Mouse (Mus musculus): ENCODE results near the gene Hk1.

Hk1 gene

GRCm38 (mm10) chr10:62242896-62243295 is 136.8 kb downstream of the Hk1 start:
- Histone ChIP-seq H3K4me3 (replicated peaks; ENCODE audit: low read length) (peak overlapping the region; percentile 24), H3K9me3 (ENCODE audit: low read length) (peaks cover 13% of the 10 kb centered on the region), H3K36me3 (ENCODE audit: insufficient read depth, low read length) (no peaks in the 10 kb centered on the region), H3K4me1 (replicated peaks; ENCODE audit: low read depth, low read length) (peaks cover 40% of the 10 kb centered on the region), H3K27me3 (ENCODE audit: insufficient read depth, low read length) (no peaks in the 10 kb centered on the region; the same call in 1 of the 2 replicates)
- TF ChIP-seq POU5F1 (IDR thresholded peaks at IDR 0.05; ENCODE audit: borderline replicate concordance, low read length) (no peak), CTCF (conservative IDR thresholded peaks at IDR 0.05; ENCODE audit: low read length) (peak; percentile 35), NANOG (IDR thresholded peaks at IDR 0.05; ENCODE audit: borderline replicate concordance, low read length) (no peak)

- Histone ChIP-seq H3K27me3 (ENCODE audit: insufficient read depth, low read length) (no peaks in the 10 kb centered on the region), H3K4me1 (replicated peaks; ENCODE audit: low read depth, low read length) (peaks cover 38% of the 10 kb centered on the region), H3K4me3 (replicated peaks; ENCODE audit: low read length) (peak overlapping the region; percentile 24), H3K36me3 (ENCODE audit: insufficient read depth, low read length) (no peaks in the 10 kb centered on the region), H3K9me3 (ENCODE audit: low read length) (peaks cover 13% of the 10 kb centered on the region)
- TF ChIP-seq POU5F1 (IDR thresholded peaks at IDR 0.05; ENCODE audit: borderline replicate concordance, low read length) (no peak), CTCF (conservative IDR thresholded peaks at IDR 0.05; ENCODE audit: low read length) (no peak), NANOG (IDR thresholded peaks at IDR 0.05; ENCODE audit: borderline replicate concordance, low read length) (no peak)
Observed at GRCm38 (mm10) chr10:62242358-62242757, 137.3 kb downstream of the Hk1 start.

- Histone ChIP-seq H3K27me3 (ENCODE audit: insufficient read depth, low read length) (peaks cover 14% of the 10 kb centered on the region), H3K4me3 (replicated peaks; ENCODE audit: low read length) (no peak overlapping the region), H3K36me3 (ENCODE audit: insufficient read depth, low read length) (no peaks in the 10 kb centered on the region), H3K4me1 (replicated peaks; ENCODE audit: low read depth, low read length) (peaks cover 50% of the 10 kb centered on the region), H3K9me3 (ENCODE audit: low read length) (peaks cover 11% of the 10 kb centered on the region)
- TF ChIP-seq CTCF (conservative IDR thresholded peaks at IDR 0.05; ENCODE audit: low read length): no peak
- no peak for TF ChIP-seq NANOG (IDR thresholded peaks at IDR 0.05; ENCODE audit: borderline replicate concordance, low read length)
- no peak for TF ChIP-seq POU5F1 (IDR thresholded peaks at IDR 0.05; ENCODE audit: borderline replicate concordance, low read length)
Observed at GRCm38 (mm10) chr10:62239270-62239669, 140.4 kb downstream of the Hk1 start.

GRCm38 (mm10) chr10:62238688-62239087 is 141.0 kb downstream of the Hk1 start:
- Histone ChIP-seq H3K4me1 (replicated peaks; ENCODE audit: low read depth, low read length) (peaks cover 53% of the 10 kb centered on the region), H3K36me3 (ENCODE audit: insufficient read depth, low read length) (no peaks in the 10 kb centered on the region), H3K4me3 (replicated peaks; ENCODE audit: low read length) (no peak overlapping the region), H3K27me3 (ENCODE audit: insufficient read depth, low read length) (peaks cover 15% of the 10 kb centered on the region), H3K9me3 (ENCODE audit: low read length) (peaks cover 5% of the 10 kb centered on the region)
- no peak for TF ChIP-seq POU5F1 (IDR thresholded peaks at IDR 0.05; ENCODE audit: borderline replicate concordance, low read length)
- no peak for TF ChIP-seq CTCF (conservative IDR thresholded peaks at IDR 0.05; ENCODE audit: low read length)
- TF ChIP-seq NANOG (IDR thresholded peaks at IDR 0.05; ENCODE audit: borderline replicate concordance, low read length): no peak

GRCm38 (mm10) chr10:62237205-62237604 is 142.5 kb downstream of the Hk1 start:
- peaks cover 61% of the 10 kb centered on the region for H3K4me1 ChIP-seq (replicated peaks; ENCODE audit: low read depth, low read length)
- H3K9me3 ChIP-seq (ENCODE audit: low read length): no peaks in the 10 kb centered on the region
- no peaks in the 10 kb centered on the region for H3K36me3 ChIP-seq (ENCODE audit: insufficient read depth, low read length)
- no peak for TF ChIP-seq CTCF (conservative IDR thresholded peaks at IDR 0.05; ENCODE audit: low read length)
- TF ChIP-seq POU5F1 (IDR thresholded peaks at IDR 0.05; ENCODE audit: borderline replicate concordance, low read length): no peak
- no peak for TF ChIP-seq NANOG (IDR thresholded peaks at IDR 0.05; ENCODE audit: borderline replicate concordance, low read length)
- H3K4me3 ChIP-seq (replicated peaks; ENCODE audit: low read length): no peak overlapping the region
- peaks cover 26% of the 10 kb centered on the region for H3K27me3 ChIP-seq (ENCODE audit: insufficient read depth, low read length)

- TF ChIP-seq NANOG (IDR thresholded peaks at IDR 0.05; ENCODE audit: borderline replicate concordance, low read length) (no peak), POU5F1 (IDR thresholded peaks at IDR 0.05; ENCODE audit: borderline replicate concordance, low read length) (no peak), CTCF (conservative IDR thresholded peaks at IDR 0.05; ENCODE audit: low read length) (no peak)
- H3K27me3 ChIP-seq (ENCODE audit: insufficient read depth, low read length): peaks cover 32% of the 10 kb centered on the region
- peaks cover 61% of the 10 kb centered on the region for H3K4me1 ChIP-seq (replicated peaks; ENCODE audit: low read depth, low read length)
- no peaks in the 10 kb centered on the region for H3K9me3 ChIP-seq (ENCODE audit: low read length)
- no peak overlapping the region for H3K4me3 ChIP-seq (replicated peaks; ENCODE audit: low read length)
- H3K36me3 ChIP-seq (ENCODE audit: insufficient read depth, low read length): no peaks in the 10 kb centered on the region
Observed at GRCm38 (mm10) chr10:62236165-62236564, 143.5 kb downstream of the Hk1 start.

- H3K9me3 ChIP-seq (ENCODE audit: low read length): no peaks in the 10 kb centered on the region
- H3K36me3 ChIP-seq (ENCODE audit: insufficient read depth, low read length): no peaks in the 10 kb centered on the region
- TF ChIP-seq POU5F1 (IDR thresholded peaks at IDR 0.05; ENCODE audit: borderline replicate concordance, low read length) (no peak), NANOG (IDR thresholded peaks at IDR 0.05; ENCODE audit: borderline replicate concordance, low read length) (no peak), CTCF (conservative IDR thresholded peaks at IDR 0.05; ENCODE audit: low read length) (no peak)
- no peak overlapping the region for H3K4me3 ChIP-seq (replicated peaks; ENCODE audit: low read length)
- peaks cover 55% of the 10 kb centered on the region for H3K27me3 ChIP-seq (ENCODE audit: insufficient read depth, low read length)
- peaks cover 48% of the 10 kb centered on the region for H3K4me1 ChIP-seq (replicated peaks; ENCODE audit: low read depth, low read length)
Observed at GRCm38 (mm10) chr10:62231811-62232210, 147.9 kb downstream of the Hk1 start.

GRCm38 (mm10) chr10:62231395-62231732 is 148.3 kb downstream of the Hk1 start:
- Histone ChIP-seq H3K9me3 (ENCODE audit: low read length) (no peaks in the 10 kb centered on the region), H3K4me3 (replicated peaks; ENCODE audit: low read length) (peak overlapping the region; percentile 89), H3K27me3 (ENCODE audit: insufficient read depth, low read length) (peaks cover 55% of the 10 kb centered on the region), H3K4me1 (replicated peaks; ENCODE audit: low read depth, low read length) (peaks cover 48% of the 10 kb centered on the region), H3K36me3 (ENCODE audit: insufficient read depth, low read length) (no peaks in the 10 kb centered on the region)
- TF ChIP-seq POU5F1 (IDR thresholded peaks at IDR 0.05; ENCODE audit: borderline replicate concordance, low read length): no peak
- TF ChIP-seq NANOG (IDR thresholded peaks at IDR 0.05; ENCODE audit: borderline replicate concordance, low read length): no peak
- no peak for TF ChIP-seq CTCF (conservative IDR thresholded peaks at IDR 0.05; ENCODE audit: low read length)

- Histone ChIP-seq H3K4me1 (replicated peaks; ENCODE audit: low read depth, low read length) (peaks cover 48% of the 10 kb centered on the region), H3K9me3 (ENCODE audit: low read length) (no peaks in the 10 kb centered on the region), H3K27me3 (ENCODE audit: insufficient read depth, low read length) (peaks cover 55% of the 10 kb centered on the region), H3K36me3 (ENCODE audit: insufficient read depth, low read length) (no peaks in the 10 kb centered on the region), H3K4me3 (replicated peaks; ENCODE audit: low read length) (peak within 1 kb of the TSS; percentile 89)
- TF ChIP-seq NANOG (IDR thresholded peaks at IDR 0.05; ENCODE audit: borderline replicate concordance, low read length): no peak
Observed at GRCm38 (mm10) chr10:62230708-62231394, 148.9 kb downstream of the Hk1 start, which contains the start of gene Tspan15. Gene Tspan15 (minus strand): TSS chr10:62231251.

Data from E14TG2a.4 (cell line).